In genomic region chr5:141971071-141971470, GRCm38 (mm10) we compare ENCODE assay signal across 28 mouse cellular contexts.
"Had no signal": no experiment of that assay in that cellular context is flagged by ENCODE, and none has a peak within 500 bp of the region (broad histone marks: within the 10 kb centered on the region; RNA-seq: fewer than 3 reads in every experiment).

No protein-coding gene starts in this region.

- H3K27me3 ChIP-seq: embryonic facial prominence, embryonic 12.5 days; embryonic facial prominence, embryonic 13.5 days; embryonic facial prominence, embryonic 15.5 days; forebrain, embryonic 12.5 days; forebrain, embryonic 13.5 days; forebrain, embryonic 15.5 days had no signal

- H3K4me2 ChIP-seq: embryonic facial prominence, embryonic 12.5 days; embryonic facial prominence, embryonic 13.5 days; embryonic facial prominence, embryonic 15.5 days; forebrain, embryonic 12.5 days; forebrain, embryonic 13.5 days; forebrain, embryonic 15.5 days had no signal

- DNase-seq: cerebellum, adult 2 months; cerebellum, adult 8-10 months; cerebellum, adult 9-10 months; cerebellum, adult 9-11 months; cerebellum, postnatal 10 days; cerebellum, postnatal 14 days; cerebellum, postnatal 25 days; cerebellum, postnatal 36 days; embryo, embryonic 11 days; forebrain, postnatal 0 days; gastrocnemius, adult 2 months; gastrocnemius, postnatal 10 days; gastrocnemius, postnatal 14 days; gastrocnemius, postnatal 25 days; gastrocnemius, postnatal 36 days; heart, adult 11 months; heart, adult 18-20 months; heart, adult 2 months had no signal

- H3K36me3 ChIP-seq: embryonic facial prominence, embryonic 12.5 days; embryonic facial prominence, embryonic 13.5 days; embryonic facial prominence, embryonic 15.5 days; forebrain, embryonic 10.5 days; forebrain, embryonic 12.5 days; forebrain, embryonic 15.5 days had no signal

- ATAC-seq: forebrain, embryonic 13.5 days; forebrain, embryonic 14.5 days; forebrain, embryonic 15.5 days; forebrain, embryonic 16.5 days; forebrain, postnatal 0 days had no signal

- H3K9ac ChIP-seq: embryonic facial prominence, embryonic 12.5 days; embryonic facial prominence, embryonic 13.5 days; embryonic facial prominence, embryonic 15.5 days; forebrain, embryonic 12.5 days; forebrain, embryonic 13.5 days; forebrain, embryonic 15.5 days; forebrain, postnatal 0 days had no signal

- H3K9me3 ChIP-seq: embryonic facial prominence, embryonic 12.5 days; embryonic facial prominence, embryonic 13.5 days; embryonic facial prominence, embryonic 15.5 days; forebrain, embryonic 10.5 days; forebrain, embryonic 12.5 days; forebrain, embryonic 13.5 days; forebrain, embryonic 15.5 days had no signal

- H3K27ac ChIP-seq: embryonic facial prominence, embryonic 12.5 days; embryonic facial prominence, embryonic 13.5 days; embryonic facial prominence, embryonic 15.5 days; forebrain, embryonic 10.5 days; forebrain, embryonic 12.5 days; forebrain, embryonic 13.5 days; forebrain, embryonic 15.5 days; gastrocnemius, adult 2 months; heart, adult 2 months had no signal

- H3K4me1 ChIP-seq: embryonic facial prominence, embryonic 12.5 days; embryonic facial prominence, embryonic 15.5 days; forebrain, embryonic 13.5 days; forebrain, embryonic 15.5 days had no signal

- H3K4me3 ChIP-seq: embryonic facial prominence, embryonic 12.5 days; embryonic facial prominence, embryonic 13.5 days; embryonic facial prominence, embryonic 15.5 days; erythroblast, embryonic 14.5 days; forebrain, embryonic 10.5 days; forebrain, embryonic 12.5 days; forebrain, embryonic 13.5 days; forebrain, embryonic 15.5 days; gastrocnemius, adult 2 months; heart, adult 2 months had no signal
